Mouse (Mus musculus) kidney, postnatal 0 days (tissue): ENCODE results near the gene Stub1. TPM values are rescaled to one million over a fixed set of nuclear protein-coding genes. Genes with fewer than 3 reads are reported as not detected.
"Not testable (repeated sequence)": the region's sequence is repeated elsewhere in the genome, so short reads cannot be mapped to it uniquely, and the experiment has no call there.

Experiments used
- ATAC-seq: fragments of 200-750 bp; cut with Nextera tagmentation; replicated peaks from 2 replicates; pipeline ENCODE4 v1.8.0; 2017; ENCODE audit warnings: low read depth, moderate number of reproducible peaks, moderate TSS enrichment, moderate library complexity; ENCODE audit not compliant: low FRiP score
- DNase-seq: peaks from one replicate; pipeline ENCODE4 v3.0.0-alpha.2; 2016; ENCODE audit warnings: low spot score
- H3K27ac ChIP-seq: fragments of 300-500 bp; sonication (generic); 2 replicates; pipeline ENCODE4 v1.5.1; 2014; ENCODE audit warnings: mild to moderate bottlenecking
- H3K27me3 ChIP-seq: fragments of 300-500 bp; sonication (generic); 2 replicates; pipeline ENCODE4 v1.6.1; 2014; ENCODE audit warnings: low read length, mixed read lengths; ENCODE audit not compliant: insufficient read depth
- H3K36me3 ChIP-seq: fragments of 300-500 bp; sonication (generic); 2 replicates; pipeline ENCODE4 v1.6.1; 2014; ENCODE audit warnings: low read length, mixed read lengths; ENCODE audit not compliant: insufficient read depth
- H3K4me1 ChIP-seq: fragments of 300-500 bp; sonication (generic); replicated peaks from 2 replicates; pipeline ENCODE4 v1.6.1; 2014; ENCODE audit warnings: antibody characterized with exemption, low read length, mixed read lengths; ENCODE audit not compliant: insufficient read depth
- H3K4me2 ChIP-seq: fragments of 300-500 bp; sonication (generic); 2 replicates; pipeline ENCODE4 v1.6.1; 2014; ENCODE audit warnings: mild to moderate bottlenecking, low read length, moderate library complexity, mixed read lengths
- H3K4me3 ChIP-seq: fragments of 300-500 bp; sonication (generic); replicated peaks from 2 replicates; pipeline ENCODE4 v1.5.1; 2014; ENCODE audit warnings: low read depth, low read length
- H3K9ac ChIP-seq: fragments of 300-500 bp; sonication (generic); 2 replicates; pipeline ENCODE4 v1.6.1; 2014; ENCODE audit warnings: low read depth, low read length
- H3K9me3 ChIP-seq: fragments of 300-500 bp; sonication (generic); replicated peaks from 2 replicates; pipeline ENCODE4 v1.6.1; 2016; ENCODE audit warnings: low read length, inconsistent platforms, mixed read lengths
- CTCF ChIP-seq: IDR thresholded peaks from 2 replicates; pipeline ENCODE4 v1.5.1; 2016; ENCODE audit warnings: antibody characterized with exemption, low read depth, mild to moderate bottlenecking, moderate library complexity
- WGBS: fragments of 180-500 bp; shearing (Covaris S2); extraction: QIAGEN DNeasy Blood & Tissue Kit; methylation state at CpG from one replicate; pipeline ENCODE4 v1.1.7; 2014; 5-methylcytosine and 5-hydroxymethylcytosine counted together
- polyA plus RNA-seq: library from polyadenylated mRNA; unstranded; fragments of >200 nt; fragmentation: Nextera tagmentation; extraction: Ambion mirVana; gene quantifications from 2 replicates; pipeline ENCODE4 v1.2.1, GENCODE M21; 2015

The Stub1 gene
- polyA plus RNA-seq, 1 experiment from 2014 or later, result 267 TPM

DNA sequence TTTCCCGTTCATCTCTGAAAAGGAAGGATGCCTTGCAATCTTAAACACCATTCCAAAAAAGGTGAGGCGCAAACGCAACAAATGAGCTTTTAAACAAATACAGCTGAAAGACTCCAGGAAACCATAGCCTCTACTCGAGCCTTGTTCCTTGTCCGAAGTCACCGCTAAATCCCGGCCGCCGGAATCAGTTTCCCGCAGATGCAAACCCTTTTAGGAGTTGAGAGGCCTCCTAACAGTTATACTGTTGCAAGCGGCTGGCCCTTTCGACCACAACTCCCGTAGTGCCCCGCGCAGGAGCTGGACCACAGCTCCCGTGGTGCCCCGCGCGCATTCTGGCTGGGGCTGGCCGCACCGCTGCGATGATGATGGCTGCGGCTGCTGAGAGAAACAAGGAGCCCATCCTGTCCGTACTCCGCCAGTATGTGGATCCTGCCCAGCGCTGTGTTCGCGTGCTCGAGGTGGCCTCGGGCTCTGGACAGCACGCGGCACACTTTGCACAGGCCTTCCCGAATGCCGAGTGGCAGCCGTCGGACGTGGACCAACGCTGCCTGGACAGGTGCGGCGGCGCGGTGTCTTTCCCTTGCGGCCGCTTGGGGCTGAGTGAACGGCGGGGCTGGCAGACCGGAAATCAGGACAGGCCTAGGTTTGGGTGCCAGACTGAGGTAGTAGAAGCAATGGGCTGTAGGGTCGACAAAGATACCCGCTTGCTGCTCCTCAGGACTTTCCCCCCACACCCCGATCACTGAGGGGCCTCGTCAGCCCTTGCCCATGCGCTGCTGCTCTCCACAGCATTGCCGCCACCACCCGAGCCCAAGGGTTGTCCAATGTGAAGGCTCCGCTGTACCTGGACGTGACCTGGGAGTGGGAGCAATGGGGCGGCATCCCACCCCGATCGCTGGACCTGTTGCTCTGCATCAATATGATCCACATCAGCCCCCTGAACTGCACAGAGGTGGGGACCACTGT lies 42.2 kb upstream of the Stub1 start:
- TF ChIP-seq CTCF, result no peak
- Histone ChIP-seq H3K27ac (peak overlapping the region; percentile 84), H3K36me3 (0 out of 2 replicates have a peak, but pooled peaks cover 11% of the 10 kb centered on the region), H3K27me3 (no peaks in the 10 kb centered on the region), H3K4me2 (peak overlapping the region; percentile 73), H3K9me3 (no peaks in the 10 kb centered on the region), H3K9ac (peak overlapping the region; percentile 57), H3K4me3 (peak overlapping the region; percentile 54), H3K4me1 (peaks cover 17% of the 10 kb centered on the region)
- WGBS, result under 1% methylated on average over 59 of the region's 59 CpGs
- ATAC-seq (peak; percentile 84), DNase-seq (peak; percentile 93)

DNA sequence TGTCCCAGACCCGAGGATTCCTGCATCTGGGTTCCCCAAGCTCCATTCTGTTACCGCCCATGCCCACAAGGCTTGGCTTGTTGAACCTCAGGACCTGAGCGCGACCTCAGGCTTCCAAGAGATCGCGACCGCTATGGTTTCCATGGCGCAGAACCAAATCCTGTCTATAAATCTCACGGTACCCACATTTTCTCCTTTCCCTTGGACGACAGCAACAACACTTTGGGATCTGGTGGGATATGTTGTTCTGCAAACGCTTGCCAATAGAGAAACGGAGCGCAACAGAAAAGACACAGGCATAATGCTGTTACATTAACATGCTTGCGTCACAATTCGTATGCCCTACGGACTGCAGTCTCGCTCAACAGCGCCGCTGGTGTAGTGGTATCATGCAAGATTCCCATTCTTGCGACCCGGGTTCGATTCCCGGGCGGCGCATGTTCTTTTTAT lies 41.5 kb upstream of the Stub1 start, which contains the start of gene Mettl26:
TSS of gene Mettl26 (plus strand) at position 354 of the 450 bp plus-strand sequence.
- H3K9ac ChIP-seq, result peak within 1 kb of the TSS; percentile 57
- 0 out of 2 replicates have a peak, but pooled peaks cover 11% of the 10 kb centered on the region for H3K36me3 ChIP-seq
- DNase-seq (peak; percentile 86), ATAC-seq (peak; percentile 40; the same call in 1 of the 2 replicates)
- H3K4me2 ChIP-seq, result peak within 1 kb of the TSS; percentile 73
- no peaks in the 10 kb centered on the region for H3K27me3 ChIP-seq
- peak; percentile 18; the same call in 1 of the 2 replicates for TF ChIP-seq CTCF
- H3K27ac ChIP-seq, result peak within 1 kb of the TSS; percentile 84
- under 1% methylated on average over 25 of the region's 25 CpGs for whole genome bisulfite sequencing
- H3K4me1 ChIP-seq, result peaks cover 10% of the 10 kb centered on the region
- H3K9me3 ChIP-seq, result no peaks in the 10 kb centered on the region
- peak within 1 kb of the TSS; percentile 54 for H3K4me3 ChIP-seq

DNA sequence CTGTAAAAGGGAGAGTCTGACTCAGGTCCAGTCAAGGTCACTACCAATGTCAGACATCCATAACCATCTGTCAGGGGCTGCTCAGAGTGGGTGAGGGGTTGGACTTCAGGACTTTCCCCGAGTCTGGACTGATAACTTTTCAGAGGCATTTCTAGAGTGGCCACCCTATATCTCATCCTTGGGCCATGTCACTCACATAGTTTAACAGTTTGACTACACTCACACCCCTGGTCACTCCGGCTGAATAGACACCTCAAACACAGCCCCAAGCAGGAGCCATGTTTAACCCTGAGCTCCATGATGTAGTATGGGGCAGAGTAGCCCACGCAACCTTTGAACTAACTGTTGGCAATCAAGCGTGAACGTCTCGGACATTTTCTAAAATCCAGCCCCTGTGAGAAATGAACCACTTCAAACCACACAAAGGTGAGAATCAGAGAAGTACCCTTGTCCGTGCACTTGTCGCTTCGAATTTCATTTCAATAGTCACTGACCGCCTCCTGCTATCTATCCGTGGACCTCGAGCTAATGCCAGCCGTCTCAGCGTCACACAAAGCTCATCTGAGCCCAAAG lies 41.0 kb upstream of the Stub1 start:
- 7% methylated on average over 14 of the region's 14 CpGs for WGBS
- no peaks in the 10 kb centered on the region for H3K27me3 ChIP-seq

GRCm38 (mm10) chr17:25873405-25874147 lies 40.4 kb upstream of the Stub1 start:
- no peak overlapping the region for H3K9ac ChIP-seq
- WGBS, result 74% methylated on average over 11 of the region's 11 CpGs

More for the DNA sequence above, 41.0 kb upstream of the Stub1 start:
- ATAC-seq (peak; percentile 9; the same call in 1 of the 2 replicates), DNase-seq (no peak)
- Histone ChIP-seq H3K36me3 (0 out of 2 replicates have a peak, but pooled peaks cover 8% of the 10 kb centered on the region), H3K9me3 (no peaks in the 10 kb centered on the region), H3K4me3 (peak overlapping the region; percentile 54), H3K27ac (peak overlapping the region; percentile 84), H3K4me2 (peak overlapping the region; percentile 73), H3K4me1 (peaks cover 9% of the 10 kb centered on the region), H3K9ac (peak overlapping the region; percentile 46; the same call in 1 of the 2 replicates)
- TF ChIP-seq CTCF, result no peak

DNA sequence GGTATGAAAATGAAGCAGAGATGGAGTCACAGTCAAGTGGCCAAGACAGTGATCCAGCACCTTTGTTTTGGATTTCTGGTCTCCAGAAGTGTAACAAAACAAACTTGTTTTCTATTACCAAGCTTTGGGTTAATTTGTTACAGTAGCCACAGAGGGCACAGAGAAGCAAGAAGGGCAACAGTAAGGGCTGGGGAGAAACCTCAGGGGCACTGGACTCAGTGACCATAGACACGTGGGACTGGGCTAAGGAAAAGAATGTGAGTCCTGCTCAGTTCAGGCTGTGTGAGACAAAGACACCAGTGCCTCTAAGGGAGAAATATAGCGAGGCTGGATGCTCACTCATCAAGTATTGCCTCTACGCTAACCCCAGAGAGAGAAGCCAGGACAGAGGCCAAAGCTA lies 39.5 kb upstream of the Stub1 start:
- Histone ChIP-seq H3K4me3 (no peak overlapping the region), H3K4me1 (peaks cover 17% of the 10 kb centered on the region), H3K27me3 (no peaks in the 10 kb centered on the region), H3K36me3 (no peaks in the 10 kb centered on the region), H3K4me2 (no peak overlapping the region), H3K27ac (peak overlapping the region; percentile 47; the same call in 1 of the 2 replicates), H3K9ac (no peak overlapping the region), H3K9me3 (no peaks in the 10 kb centered on the region)
- WGBS, result 79% methylated on average over 3 of the region's 3 CpGs
- DNase-seq, result no peak
- no peak for TF ChIP-seq CTCF
- ATAC-seq, result no peak

More at GRCm38 (mm10) chr17:25873405-25874147, 40.4 kb upstream of the Stub1 start:
- peaks cover 13% of the 10 kb centered on the region for H3K4me1 ChIP-seq
- DNase-seq, result no peak
- H3K36me3 ChIP-seq, result 0 out of 2 replicates have a peak, but pooled peaks cover 4% of the 10 kb centered on the region
- H3K9me3 ChIP-seq, result no peaks in the 10 kb centered on the region
- H3K4me2 ChIP-seq, result peak overlapping the region; percentile 73
- no peak for TF ChIP-seq CTCF
- H3K27ac ChIP-seq, result peak overlapping the region; percentile 84
- ATAC-seq, result no peak
- H3K27me3 ChIP-seq, result no peaks in the 10 kb centered on the region
- H3K4me3 ChIP-seq, result no peak overlapping the region

- H3K27me3 ChIP-seq, H3K4me2 ChIP-seq, ATAC-seq, H3K4me3 ChIP-seq, DNase-seq, H3K9ac ChIP-seq, H3K27ac ChIP-seq, H3K36me3 ChIP-seq, H3K9me3 ChIP-seq: not testable (repeated sequence)
- peaks cover 20% of the 10 kb centered on the region for H3K4me1 ChIP-seq
Measured at GRCm38 (mm10) chr17:25871566-25871965, 38.4 kb upstream of the Stub1 start.
